Mouse (Mus musculus) thymus, adult 2 months (tissue): ENCODE measurements around the gene Ugt1a6b. TPM values are rescaled to one million over a fixed set of nuclear protein-coding genes. Genes with fewer than 3 reads are reported as not detected.

Experiments used
- DNase-seq: peaks from one replicate; pipeline ENCODE4 v3.0.0; 2021
- H3K27ac ChIP-seq: fragments of 200-500 bp; 2 replicates; pipeline ENCODE4 v1.5.1; 2012; ENCODE audit warnings: low read length, control low read depth; ENCODE audit not compliant: control insufficient read depth, insufficient read depth
- H3K27me3 ChIP-seq: fragments of 200-500 bp; 2 replicates; pipeline ENCODE4 v1.6.1; 2012; ENCODE audit warnings: mild to moderate bottlenecking, low read length, moderate library complexity, mixed read lengths; ENCODE audit not compliant: control insufficient read depth, insufficient read depth
- H3K36me3 ChIP-seq: fragments of 200-500 bp; 2 replicates; pipeline ENCODE4 v1.6.1; 2012; ENCODE audit warnings: mild to moderate bottlenecking, low read length, moderate library complexity; ENCODE audit not compliant: control insufficient read depth, insufficient read depth
- H3K4me1 ChIP-seq: fragments of 200-500 bp; replicated peaks from 2 replicates; pipeline ENCODE4 v1.6.1; 2012; ENCODE audit warnings: low read length; ENCODE audit not compliant: control insufficient read depth, insufficient read depth
- H3K4me3 ChIP-seq: fragments of 200-500 bp; 2 replicates; pipeline ENCODE4 v1.5.1; 2012; ENCODE audit warnings: mild to moderate bottlenecking, low read length, control low read depth, moderate library complexity; ENCODE audit not compliant: control insufficient read depth, insufficient read depth
- CTCF ChIP-seq: fragments of 200-500 bp; IDR thresholded peaks from 2 replicates; pipeline ENCODE4 v1.5.1; 2012; ENCODE audit warnings: mild to moderate bottlenecking, control low read depth, low read length, moderate library complexity, borderline replicate concordance; ENCODE audit not compliant: control insufficient read depth, poor library complexity, insufficient read depth; ENCODE audit errors: extremely low read depth
- POLR2A ChIP-seq: fragments of 200-500 bp; IDR thresholded peaks from 2 replicates; pipeline ENCODE4 v1.6.1; 2012; ENCODE audit warnings: mild to moderate bottlenecking, low read length, control low read depth, moderate library complexity; ENCODE audit not compliant: control insufficient read depth, poor library complexity, insufficient read depth; ENCODE audit errors: extremely low read depth
- WGBS: fragments of 180-500 bp; shearing (Covaris S2); methylation state at CpG from one replicate; pipeline ENCODE4 v1.1.7; 2018; 5-methylcytosine and 5-hydroxymethylcytosine counted together
- polyA plus RNA-seq: library from polyadenylated mRNA; depleted of rRNA; stranded (reverse); fragments of >200 nt; gene quantifications from 2 replicates; pipeline ENCODE4 v1.2.3, GENCODE M21; 2012

Gene Ugt1a6b
- polyA plus RNA-seq, 1 experiment: 1.3 TPM

DNA sequence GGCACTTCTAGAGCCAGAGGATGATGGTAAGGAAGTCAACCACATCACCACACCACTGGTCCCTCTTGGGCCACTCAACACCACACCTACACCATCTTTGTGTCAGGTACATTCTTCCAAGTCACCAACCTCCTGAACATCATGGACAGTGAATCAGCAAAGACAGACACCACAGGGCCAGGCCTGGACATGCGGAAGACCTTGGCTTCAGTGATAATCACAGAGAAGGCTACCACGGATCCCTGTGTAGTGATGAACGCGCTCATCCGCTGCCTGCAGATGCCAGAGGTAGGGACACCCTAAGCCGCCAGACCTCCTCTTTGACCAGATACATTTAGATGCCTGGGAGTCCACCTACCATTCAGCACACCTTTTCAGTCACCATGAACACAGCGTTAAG, 125.1 kb downstream of the Ugt1a6b start:
- no peaks in the 10 kb centered on the region for H3K27me3 ChIP-seq
- H3K4me1 ChIP-seq: no peaks in the 10 kb centered on the region
- no peaks in the 10 kb centered on the region for H3K36me3 ChIP-seq
- H3K27ac ChIP-seq: no peak overlapping the region
- TF ChIP-seq CTCF (no peak), POLR2A (no peak)
- H3K4me3 ChIP-seq: no peak overlapping the region
- 74% methylated on average over 7 of the region's 7 CpGs for WGBS
- DNase-seq: no peak

- Histone ChIP-seq H3K36me3 (no peaks in the 10 kb centered on the region), H3K4me3 (no peak overlapping the region), H3K4me1 (no peaks in the 10 kb centered on the region), H3K27me3 (no peaks in the 10 kb centered on the region), H3K27ac (no peak overlapping the region)
- no peak for TF ChIP-seq POLR2A
- no peak for TF ChIP-seq CTCF
- no peak for DNase-seq
- 87% methylated on average over 3 of the region's 3 CpGs for WGBS
Measured at GRCm38 (mm10) chr1:88229566-88229965, 126.5 kb downstream of the Ugt1a6b start.

GRCm38 (mm10) chr1:88229986-88230385, 126.9 kb downstream of the Ugt1a6b start:
- no peak overlapping the region for H3K4me3 ChIP-seq
- no peak for DNase-seq
- no peaks in the 10 kb centered on the region for H3K27me3 ChIP-seq

DNA sequence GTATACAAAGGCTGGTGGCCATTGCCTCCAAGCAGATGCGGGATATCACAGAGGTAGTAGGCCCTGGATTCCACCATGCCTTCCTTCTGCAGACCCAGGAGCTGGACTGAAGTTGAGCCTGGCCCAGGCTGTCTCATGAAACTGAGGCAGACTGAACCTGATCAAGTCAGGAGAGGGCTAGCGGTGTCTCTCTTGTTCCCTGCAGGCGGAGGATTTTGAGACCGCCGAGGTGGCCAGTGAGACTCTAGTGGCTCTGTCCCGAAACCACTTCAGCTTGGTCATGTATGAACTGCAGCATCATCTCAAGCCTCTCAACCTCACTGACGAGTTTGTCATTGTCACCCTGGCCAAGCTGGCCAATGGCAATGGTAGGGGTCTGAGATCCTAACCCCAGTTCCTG, 127.4 kb downstream of the Ugt1a6b start:
- no peak overlapping the region for H3K27ac ChIP-seq

More at GRCm38 (mm10) chr1:88229986-88230385, 126.9 kb downstream of the Ugt1a6b start:
- TF ChIP-seq POLR2A (no peak), CTCF (no peak)
- Histone ChIP-seq H3K36me3 (no peaks in the 10 kb centered on the region), H3K4me1 (no peaks in the 10 kb centered on the region), H3K27ac (no peak overlapping the region)
- WGBS: 90% methylated on average over 5 of the region's 5 CpGs

GRCm38 (mm10) chr1:88230981-88231802, 128.1 kb downstream of the Ugt1a6b start:
- no peaks in the 10 kb centered on the region for H3K4me1 ChIP-seq
- WGBS: 80% methylated on average over 6 of the region's 6 CpGs
- TF ChIP-seq POLR2A: no peak
- no peak for TF ChIP-seq CTCF
- no peaks in the 10 kb centered on the region for H3K27me3 ChIP-seq
- DNase-seq: no peak
- H3K4me3 ChIP-seq: no peak overlapping the region
- no peak overlapping the region for H3K27ac ChIP-seq
- no peaks in the 10 kb centered on the region for H3K36me3 ChIP-seq

More for the DNA sequence above, 127.4 kb downstream of the Ugt1a6b start:
- WGBS: 74% methylated on average over 7 of the region's 7 CpGs
- Histone ChIP-seq H3K27me3 (no peaks in the 10 kb centered on the region), H3K4me1 (no peaks in the 10 kb centered on the region), H3K36me3 (no peaks in the 10 kb centered on the region), H3K4me3 (no peak overlapping the region)
- TF ChIP-seq CTCF (no peak), POLR2A (no peak)
- no peak for DNase-seq

- Histone ChIP-seq H3K4me3 (no peak overlapping the region), H3K27me3 (no peaks in the 10 kb centered on the region), H3K36me3 (no peaks in the 10 kb centered on the region), H3K27ac (no peak overlapping the region), H3K4me1 (no peaks in the 10 kb centered on the region)
- no peak for DNase-seq
- 73% methylated on average over 7 of the region's 7 CpGs for WGBS
- TF ChIP-seq CTCF: no peak
- no peak for TF ChIP-seq POLR2A
Measured at GRCm38 (mm10) chr1:88231803-88232499, 128.9 kb downstream of the Ugt1a6b start.
